Mouse (Mus musculus): Measurements from ENCODE around the gene Atxn7l1.

The Atxn7l1 gene

DNA sequence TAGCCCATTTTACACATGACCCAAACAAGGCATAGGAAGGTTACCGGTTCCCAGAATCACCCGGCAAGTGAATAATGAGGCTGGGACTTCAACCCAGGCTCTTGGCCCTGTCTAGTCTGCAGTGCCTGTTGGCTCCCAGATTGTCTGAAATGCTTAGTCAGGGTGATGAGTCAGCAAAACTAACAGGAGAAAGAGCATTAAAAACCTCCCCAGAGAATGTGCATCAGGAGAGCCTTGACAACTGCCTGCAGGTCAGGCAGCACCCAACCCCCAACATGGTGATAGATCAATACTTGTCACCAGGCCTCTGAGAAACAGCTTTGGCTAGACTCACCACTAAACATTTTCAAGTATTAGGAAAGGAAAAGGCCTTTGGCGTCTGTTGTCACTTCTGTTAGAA, 222.1 kb downstream of the Atxn7l1 start:
- no peak for DNase-seq (ENCODE audit: low spot score)

DNA sequence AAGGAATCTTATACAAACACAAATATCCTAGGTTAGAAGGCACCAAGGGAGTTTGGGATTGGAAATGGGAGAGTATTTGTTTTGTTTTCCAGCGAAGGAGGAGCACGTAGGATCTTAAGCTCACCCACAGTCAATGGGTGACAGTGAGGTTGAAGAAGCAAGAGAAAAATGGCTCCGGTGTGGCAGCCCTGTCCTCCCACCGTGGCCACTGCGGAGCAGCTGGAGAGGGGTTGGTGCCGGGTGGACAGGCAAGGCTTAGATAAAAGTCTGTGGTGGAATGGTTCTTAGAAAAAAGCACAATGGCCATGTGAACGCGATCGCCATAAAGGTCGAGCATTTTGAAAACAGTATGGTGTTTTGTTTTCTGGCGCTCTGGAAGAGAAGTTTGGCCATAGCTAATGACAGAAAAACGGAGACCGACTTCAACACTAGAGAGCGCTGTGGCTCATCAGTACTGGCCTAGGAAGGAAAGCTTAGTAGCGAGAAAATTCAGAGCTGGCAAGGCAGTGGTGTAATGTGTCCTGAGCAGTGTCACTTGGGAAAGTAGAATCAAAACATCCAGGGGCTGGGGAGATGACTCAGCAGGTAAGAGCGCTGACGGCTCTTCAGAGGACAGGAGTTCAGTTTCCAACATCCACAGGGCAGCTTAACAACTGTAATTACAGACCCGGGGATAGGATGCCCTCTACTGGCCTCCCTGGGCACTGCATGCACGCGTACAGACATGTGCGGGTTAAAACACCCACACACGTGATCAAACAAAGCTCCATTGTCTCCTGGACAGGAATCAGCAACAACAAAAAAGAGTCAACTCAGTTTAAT, 232.3 kb downstream of the Atxn7l1 start:
- DNase-seq (ENCODE audit: low spot score), result peak; percentile 52

DNA sequence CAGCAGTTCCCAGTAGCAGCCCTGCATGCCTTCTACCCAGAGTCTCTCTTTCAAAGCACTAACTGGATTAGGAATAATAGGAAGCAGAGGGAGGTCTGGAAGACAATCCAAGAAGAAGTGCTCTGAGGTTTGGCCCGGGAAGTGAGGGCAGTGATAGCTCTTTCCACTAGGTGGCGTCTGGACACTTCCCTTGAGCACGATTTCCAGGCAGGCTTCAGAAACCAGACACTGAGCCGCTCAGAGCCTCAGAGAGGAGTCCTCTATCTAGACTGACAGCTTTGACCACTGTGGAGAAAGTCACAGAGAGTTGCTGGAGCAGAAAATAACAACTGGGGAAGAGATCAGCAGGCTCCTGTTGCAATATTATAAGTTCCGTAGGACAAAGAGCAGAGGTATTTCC, 241.3 kb downstream of the Atxn7l1 start:
- peak; percentile 25 for DNase-seq (ENCODE audit: low spot score)

DNA sequence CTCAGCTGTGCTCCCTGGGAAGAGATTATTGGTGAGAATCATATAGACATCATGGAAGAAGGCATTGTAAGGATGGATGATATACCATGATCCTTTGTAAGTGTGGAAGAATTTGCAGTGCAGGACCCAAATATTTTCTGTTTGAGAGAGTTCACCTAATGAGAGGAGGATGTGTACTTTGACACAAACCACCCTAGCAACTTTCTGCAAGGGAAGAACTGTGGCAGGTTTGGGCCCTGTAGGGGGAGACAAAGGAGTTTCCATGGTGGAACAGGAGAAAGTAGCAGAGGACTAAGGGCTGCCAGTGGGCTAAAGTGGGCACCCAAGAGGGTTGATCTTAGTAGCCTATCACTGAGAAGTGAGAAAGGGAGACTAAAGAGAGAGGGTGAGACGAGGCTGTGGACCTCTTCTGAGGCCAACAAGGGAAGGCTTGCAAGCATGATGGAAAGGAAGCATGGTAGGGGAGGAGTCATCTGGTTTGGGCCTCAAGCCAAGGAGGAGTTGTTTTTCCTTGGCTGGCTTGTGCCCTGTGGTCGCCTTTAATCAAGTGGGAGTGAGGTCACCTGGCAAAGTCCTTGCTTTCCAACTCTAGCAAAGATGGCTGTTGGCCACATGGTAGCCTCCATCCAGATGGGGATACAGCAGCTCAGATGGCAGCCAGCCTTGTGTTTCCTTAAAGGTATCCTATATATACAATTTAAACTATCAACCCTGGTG, 243.5 kb downstream of the Atxn7l1 start:
- DNase-seq (ENCODE audit: low spot score), result no peak

DNA sequence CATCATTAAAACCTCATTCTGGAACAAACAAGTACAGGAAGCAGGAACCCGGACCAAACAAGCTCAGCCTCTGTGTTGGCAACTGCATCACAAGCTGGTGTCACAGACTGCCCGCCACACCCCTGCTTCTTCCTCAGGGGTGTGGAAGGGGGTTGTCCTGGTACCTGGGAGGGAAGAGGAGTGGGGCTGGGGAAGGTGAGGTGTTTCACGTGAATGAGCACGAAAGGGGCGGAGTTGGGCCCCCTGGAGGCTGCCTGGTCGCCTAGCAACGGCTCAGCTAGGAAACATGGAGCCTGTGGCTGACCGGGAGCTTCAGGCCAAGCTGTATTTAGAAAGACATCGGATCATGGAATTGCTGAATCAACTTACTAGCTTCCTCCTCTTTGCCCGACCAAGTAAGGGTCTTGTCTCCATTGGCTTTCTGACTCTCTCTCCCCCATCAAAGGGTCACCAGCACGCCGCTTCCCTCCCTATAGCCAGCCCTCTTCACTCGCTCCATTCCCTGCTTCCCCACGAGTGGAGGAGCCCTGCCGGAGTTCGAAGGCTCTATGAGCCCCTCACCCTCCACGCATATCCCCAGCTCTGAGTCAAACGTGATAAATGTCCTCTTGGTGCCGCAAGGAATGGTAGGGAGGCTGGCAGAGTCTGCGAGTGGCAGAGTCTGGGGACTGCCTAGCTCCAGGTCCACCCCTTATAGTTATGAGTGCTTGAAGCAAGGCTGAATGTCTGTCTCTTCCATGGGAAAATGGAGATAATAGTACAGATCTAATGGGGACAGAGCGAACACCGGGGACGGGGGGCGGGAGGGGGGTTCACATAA, 247.5 kb downstream of the Atxn7l1 start, which contains the start of gene Efcab10:
TSS of gene Efcab10 (plus strand) at position 51 of the 820 bp plus-strand sequence.
- DNase-seq (ENCODE audit: low spot score), result no peak

DNA sequence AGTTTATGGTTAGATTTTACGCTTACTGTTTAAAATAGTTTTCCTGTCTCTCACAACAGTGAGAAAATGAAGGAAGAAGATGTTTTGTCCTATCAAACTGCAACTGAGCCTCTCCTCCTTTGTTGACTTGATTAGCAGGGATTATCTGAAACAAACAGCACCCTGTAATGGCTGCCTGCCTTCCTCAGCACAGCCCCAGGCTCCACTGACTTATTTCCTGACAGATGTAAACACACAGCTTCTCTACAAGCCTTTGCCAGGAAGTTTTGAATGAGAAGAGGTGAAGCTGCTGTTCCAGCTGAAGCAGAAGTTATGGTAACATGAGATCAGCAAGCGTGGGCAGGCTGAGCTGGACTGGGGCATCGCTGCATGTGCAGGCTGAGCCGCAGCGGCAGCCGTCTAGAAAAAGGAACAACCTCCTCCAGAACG, 255.8 kb downstream of the Atxn7l1 start:
- DNase-seq (ENCODE audit: low spot score), result no peak

DNA sequence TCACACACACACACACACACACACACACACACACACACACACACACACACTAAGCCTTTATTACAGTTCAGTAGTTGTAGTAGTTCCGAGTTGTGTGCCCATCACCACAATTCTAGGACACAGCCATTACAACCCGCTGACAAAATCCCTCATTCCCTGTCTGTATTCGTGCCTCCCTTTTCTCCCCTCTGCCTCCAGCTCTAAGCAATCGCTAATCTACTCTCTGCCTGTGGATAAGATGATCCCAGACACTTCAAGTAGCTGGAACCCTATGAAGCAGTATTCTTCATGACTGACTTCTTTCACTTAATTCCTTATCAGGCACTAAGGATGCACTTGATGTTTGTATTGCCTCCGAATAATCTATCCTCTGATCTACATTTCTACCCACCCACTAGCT, 257.5 kb downstream of the Atxn7l1 start:
- no peak for DNase-seq (ENCODE audit: low spot score)

DNA sequence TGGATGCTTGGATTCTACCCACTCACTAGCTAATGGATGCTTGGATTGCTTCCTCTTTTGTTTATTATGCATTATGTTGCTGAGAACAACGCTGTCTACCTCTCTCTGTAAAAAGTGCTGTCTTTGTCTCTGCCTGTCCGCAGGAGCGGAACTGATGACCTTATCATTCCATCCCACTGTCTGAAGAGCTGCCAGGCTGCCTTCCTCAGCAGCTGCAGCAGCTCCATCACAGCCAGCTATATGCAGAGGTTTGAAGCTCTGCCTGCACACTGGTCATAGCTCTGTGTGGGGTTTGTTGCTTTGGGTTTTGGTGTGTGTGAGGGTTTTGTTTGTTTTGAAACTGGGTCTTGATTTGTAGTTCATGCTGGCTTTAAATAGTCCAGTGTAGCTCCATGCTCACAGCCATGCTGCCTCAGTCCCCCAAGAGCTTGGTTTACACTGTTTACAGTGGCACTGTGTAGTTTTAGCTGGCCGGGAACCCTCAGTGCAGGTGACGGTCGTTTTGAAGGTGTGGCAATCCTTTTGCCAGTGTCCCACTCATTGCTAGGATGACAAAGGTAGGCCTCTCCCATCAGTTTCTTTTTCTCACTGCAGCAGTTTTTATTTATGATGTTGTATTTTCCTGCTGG, 258.0 kb downstream of the Atxn7l1 start:
- DNase-seq (ENCODE audit: low spot score), result no peak

DNA sequence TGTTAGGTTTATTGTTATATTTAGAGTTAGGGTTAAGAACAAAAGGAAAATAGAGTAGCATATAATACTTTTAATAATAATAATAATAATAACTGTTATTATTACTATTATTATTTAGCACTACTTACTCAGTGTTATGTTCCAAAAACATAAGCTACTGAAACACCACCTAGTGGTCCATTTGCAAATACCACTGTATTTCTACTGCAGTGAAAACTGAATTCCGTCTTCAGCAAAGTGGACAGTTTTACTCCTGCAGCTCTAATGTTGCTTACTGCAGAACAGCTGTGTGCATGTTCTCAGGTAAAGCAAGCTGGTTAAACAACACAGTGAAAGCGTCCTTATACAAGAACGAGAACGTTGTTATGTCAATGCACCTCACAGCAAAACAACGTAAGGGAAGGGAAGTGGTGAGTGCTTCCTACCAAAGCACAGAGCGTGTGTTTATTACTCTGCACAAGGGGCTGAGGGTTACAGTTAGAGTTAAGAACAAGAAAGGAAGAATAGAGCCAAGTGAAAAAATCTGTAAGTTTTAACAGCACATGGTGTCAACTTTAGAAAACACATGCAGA, 264.2 kb downstream of the Atxn7l1 start:
- DNase-seq (ENCODE audit: low spot score), result no peak

All from ovary, postnatal 10 days (tissue).